Mouse (Mus musculus) small intestine, adult 2 months (tissue): Measurements from ENCODE around the gene Prkaa2.

Experiments used
- CTCF ChIP-seq: fragments of 200-500 bp; IDR thresholded peaks from 2 replicates; pipeline ENCODE4 v1.5.1; 2012; ENCODE audit warnings: low read depth, mild to moderate bottlenecking, control low read depth, inconsistent platforms, low read length, moderate library complexity, mixed read lengths; ENCODE audit not compliant: insufficient replicate concordance, insufficient read length; ENCODE audit errors: extremely low read depth
- POLR2A ChIP-seq: fragments of 200-500 bp; IDR thresholded peaks from 2 replicates; pipeline ENCODE4 v1.6.1; 2012; ENCODE audit warnings: low read depth, mild to moderate bottlenecking, control low read depth, inconsistent platforms, low read length, moderate library complexity

DNA sequence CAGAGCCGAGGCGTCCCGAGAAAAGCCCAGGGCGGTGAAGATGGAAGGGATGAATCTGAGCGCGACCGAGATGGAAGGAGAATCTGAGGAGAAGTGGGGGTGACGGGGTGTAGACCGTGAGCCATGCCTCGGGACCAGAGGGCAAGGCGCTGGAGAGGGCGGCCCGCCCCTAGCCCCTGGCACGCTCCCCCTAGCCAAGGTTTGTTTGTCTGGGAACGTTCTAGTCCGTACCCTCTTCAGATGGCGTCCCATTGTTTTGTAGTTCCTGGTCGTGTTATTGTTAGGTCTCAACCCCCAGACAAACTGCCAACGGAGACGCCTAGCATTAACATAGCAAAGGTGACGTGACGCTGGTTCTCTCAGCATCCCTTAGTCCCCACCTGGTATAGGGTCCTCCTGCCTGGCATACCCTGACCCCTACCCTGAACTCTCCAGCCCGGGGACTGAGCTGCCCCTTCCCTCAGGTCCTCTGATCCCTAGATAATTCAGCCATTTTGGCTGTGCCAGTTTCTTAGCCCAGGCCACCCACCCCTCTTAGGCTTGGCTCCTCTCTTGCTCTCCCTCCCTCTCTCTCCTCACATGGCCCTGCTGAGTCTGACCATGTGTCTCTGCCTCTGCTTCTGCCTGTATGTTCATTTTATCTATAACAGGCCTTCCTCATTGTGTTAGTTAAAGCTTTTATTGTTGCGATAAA is 447 bp upstream of the Prkaa2 start:
- TF ChIP-seq CTCF (no peak), POLR2A (no peak; the same call in none of the 2 replicates)
